Mouse (Mus musculus) midbrain, embryonic 10.5 days (tissue): ENCODE measurements around the gene Cacna1a. TPM values are rescaled to one million over a fixed set of nuclear protein-coding genes. Genes with fewer than 3 reads are reported as not detected.
"Not testable (repeated sequence)": the region's sequence is repeated elsewhere in the genome, so short reads cannot be mapped to it uniquely, and the experiment has no call there.

ENCODE experiments used
- DNase-seq: peaks from one replicate; pipeline ENCODE4 v3.0.0-alpha.2; 2017; ENCODE audit warnings: low spot score
- H3K27ac ChIP-seq: fragments of 300-500 bp; sonication (generic); replicated peaks from 2 replicates; pipeline ENCODE4 v1.5.1; 2016; ENCODE audit warnings: mild to moderate bottlenecking
- H3K27me3 ChIP-seq: fragments of 300-500 bp; sonication (generic); 2 replicates; pipeline ENCODE4 v1.6.1; 2016; ENCODE audit warnings: low read depth, mild to moderate bottlenecking; ENCODE audit not compliant: poor library complexity, severe bottlenecking
- H3K36me3 ChIP-seq: fragments of 300-500 bp; sonication (generic); 2 replicates; pipeline ENCODE4 v1.6.1; 2016; ENCODE audit warnings: mild to moderate bottlenecking, moderate library complexity
- H3K4me1 ChIP-seq: fragments of 300-500 bp; sonication (generic); 2 replicates; pipeline ENCODE4 v1.6.1; 2016
- H3K4me3 ChIP-seq: fragments of 300-500 bp; sonication (generic); 2 replicates; pipeline ENCODE4 v1.5.1; 2016; ENCODE audit warnings: mild to moderate bottlenecking, moderate library complexity
- H3K9me3 ChIP-seq: fragments of 300-500 bp; sonication (generic); replicated peaks from 2 replicates; pipeline ENCODE4 v1.6.1; 2016; ENCODE audit warnings: mild to moderate bottlenecking
- WGBS: fragments of 180-500 bp; shearing (Covaris S2); methylation state at CpG from one replicate; pipeline ENCODE4 v1.1.7; 2016; 5-methylcytosine and 5-hydroxymethylcytosine counted together
- polyA plus RNA-seq: library from polyadenylated mRNA; unstranded; fragments of >200 nt; fragmentation: Nextera tagmentation; extraction: Ambion mirVana; gene quantifications from 2 replicates; pipeline ENCODE4 v1.2.1, GENCODE M21; 2016

Gene Cacna1a
- polyA plus RNA-seq, 1 experiment from 2014 or later: 6.9 TPM

GRCm38 (mm10) chr8:84664566-84665384 lies 276.5 kb downstream of the Cacna1a start:
- peak overlapping the region; percentile 94 for H3K27ac ChIP-seq
- under 1% methylated on average over 29 of the region's 29 CpGs for WGBS
- no peaks in the 10 kb centered on the region for H3K9me3 ChIP-seq
- H3K4me1 ChIP-seq: peaks cover 57% of the 10 kb centered on the region
- peak overlapping the region; percentile 87 for H3K4me3 ChIP-seq
- H3K27me3 ChIP-seq: no peaks in the 10 kb centered on the region
- peak; percentile 86 for DNase-seq
- peaks cover 24% of the 10 kb centered on the region for H3K36me3 ChIP-seq

DNA sequence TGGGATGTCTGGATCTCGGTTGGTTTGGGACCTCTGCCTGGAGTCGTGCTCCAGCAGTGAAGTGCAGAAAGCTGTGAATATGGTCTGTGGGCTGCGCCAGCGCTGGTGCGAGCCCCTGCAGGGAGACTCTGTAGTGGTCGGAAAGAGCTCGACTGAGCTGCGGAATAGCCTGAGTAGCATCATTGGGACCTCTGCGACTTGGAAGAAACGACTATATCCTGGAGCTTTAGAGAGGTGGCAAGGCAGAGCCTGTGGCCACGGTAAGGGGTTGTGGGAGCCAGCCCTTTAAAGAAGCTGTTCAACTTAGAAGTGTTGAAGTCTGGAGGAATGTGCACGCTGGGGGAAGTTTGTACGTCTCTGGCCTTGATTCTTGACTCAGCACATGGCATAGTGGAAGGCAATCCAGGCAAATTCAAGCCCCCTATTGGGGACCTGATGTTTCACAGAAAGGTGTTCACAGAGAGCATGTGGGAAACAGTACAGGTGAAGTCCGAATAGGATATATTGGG lies 277.2 kb downstream of the Cacna1a start:
- no peaks in the 10 kb centered on the region for H3K9me3 ChIP-seq
- 3% methylated on average over 14 of the region's 14 CpGs for WGBS
- peak overlapping the region; percentile 94 for H3K27ac ChIP-seq
- H3K4me1 ChIP-seq: peaks cover 50% of the 10 kb centered on the region
- H3K4me3 ChIP-seq: peak overlapping the region; percentile 87
- DNase-seq: no peak
- H3K36me3 ChIP-seq: peaks cover 31% of the 10 kb centered on the region
- H3K27me3 ChIP-seq: no peaks in the 10 kb centered on the region

DNA sequence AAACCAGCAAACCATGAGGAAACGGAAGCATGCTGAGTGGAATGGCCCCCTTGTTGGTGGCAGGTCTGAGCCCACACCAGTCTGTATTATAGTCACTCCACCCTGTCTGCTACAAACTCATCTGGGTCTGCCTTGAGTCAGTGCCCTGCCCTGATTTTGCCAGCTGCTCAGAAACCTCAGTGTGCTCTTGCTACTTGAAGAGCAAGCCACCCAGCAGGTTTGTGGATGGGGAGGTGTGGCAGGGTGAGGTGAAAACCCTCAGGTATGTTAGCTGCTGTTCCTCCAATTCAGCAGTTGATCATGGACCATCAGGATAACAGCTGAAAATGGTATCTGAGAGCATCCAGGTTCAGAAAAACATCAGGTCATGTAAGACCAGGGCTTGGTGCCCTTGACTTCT lies 279.8 kb downstream of the Cacna1a start:
- WGBS: 83% methylated on average over 1 of the region's 1 CpGs

GRCm38 (mm10) chr8:84668731-84669485 lies 280.7 kb downstream of the Cacna1a start:
- peaks cover 21% of the 10 kb centered on the region for H3K4me1 ChIP-seq
- DNase-seq: no peak
- no peaks in the 10 kb centered on the region for H3K27me3 ChIP-seq
- no peak overlapping the region for H3K4me3 ChIP-seq
- H3K9me3 ChIP-seq: no peaks in the 10 kb centered on the region
- WGBS: 87% methylated on average over 6 of the region's 6 CpGs
- no peak overlapping the region for H3K27ac ChIP-seq
- peaks cover 65% of the 10 kb centered on the region for H3K36me3 ChIP-seq

More for the DNA sequence above, 279.8 kb downstream of the Cacna1a start:
- no peak for DNase-seq
- peaks cover 28% of the 10 kb centered on the region for H3K4me1 ChIP-seq
- no peaks in the 10 kb centered on the region for H3K27me3 ChIP-seq
- no peak overlapping the region for H3K27ac ChIP-seq
- H3K9me3 ChIP-seq: no peaks in the 10 kb centered on the region
- H3K36me3 ChIP-seq: peaks cover 57% of the 10 kb centered on the region
- no peak overlapping the region for H3K4me3 ChIP-seq

- H3K4me1 ChIP-seq: peaks cover 11% of the 10 kb centered on the region
- not testable (repeated sequence) for H3K9me3 ChIP-seq, H3K27me3 ChIP-seq, H3K27ac ChIP-seq, DNase-seq, H3K4me3 ChIP-seq
- H3K36me3 ChIP-seq: peaks cover 81% of the 10 kb centered on the region
- 93% methylated on average over 5 of the region's 5 CpGs for WGBS
Observed at GRCm38 (mm10) chr8:84670295-84671006, 282.2 kb downstream of the Cacna1a start.

DNA sequence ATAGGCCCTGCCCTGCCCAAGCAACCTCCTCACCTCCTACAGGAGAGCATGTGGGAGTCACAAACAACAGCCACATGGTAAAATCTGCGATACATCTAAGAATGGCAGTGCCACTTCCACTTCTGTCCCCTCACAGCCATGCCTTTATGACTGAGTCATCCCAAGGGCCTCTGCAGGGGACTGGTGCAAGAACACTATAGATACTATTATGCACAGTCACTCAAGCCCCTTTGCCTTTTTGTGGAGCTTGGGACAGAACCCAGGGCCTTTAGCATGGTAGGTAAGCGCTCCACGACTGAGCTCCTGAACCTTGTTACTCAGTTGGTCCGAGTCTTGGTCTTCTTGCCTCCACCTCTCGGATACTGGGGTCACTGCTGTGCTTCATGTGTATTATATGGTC lies 289.1 kb downstream of the Cacna1a start:
- peaks cover 84% of the 10 kb centered on the region for H3K36me3 ChIP-seq
- no peaks in the 10 kb centered on the region for H3K4me1 ChIP-seq
- no peak overlapping the region for H3K4me3 ChIP-seq
- WGBS: 94% methylated on average over 5 of the region's 5 CpGs
- no peaks in the 10 kb centered on the region for H3K27me3 ChIP-seq
- no peak overlapping the region for H3K27ac ChIP-seq
- H3K9me3 ChIP-seq: no peaks in the 10 kb centered on the region
- DNase-seq: no peak

- Histone ChIP-seq H3K27me3 (no peaks in the 10 kb centered on the region), H3K9me3 (no peaks in the 10 kb centered on the region), H3K4me3 (no peak overlapping the region), H3K36me3 (peaks cover 80% of the 10 kb centered on the region), H3K27ac (no peak overlapping the region), H3K4me1 (peaks cover 19% of the 10 kb centered on the region)
- WGBS: 91% methylated on average over 2 of the region's 2 CpGs
- no peak for DNase-seq
Observed at GRCm38 (mm10) chr8:84681476-84681875, 293.2 kb downstream of the Cacna1a start.

DNA sequence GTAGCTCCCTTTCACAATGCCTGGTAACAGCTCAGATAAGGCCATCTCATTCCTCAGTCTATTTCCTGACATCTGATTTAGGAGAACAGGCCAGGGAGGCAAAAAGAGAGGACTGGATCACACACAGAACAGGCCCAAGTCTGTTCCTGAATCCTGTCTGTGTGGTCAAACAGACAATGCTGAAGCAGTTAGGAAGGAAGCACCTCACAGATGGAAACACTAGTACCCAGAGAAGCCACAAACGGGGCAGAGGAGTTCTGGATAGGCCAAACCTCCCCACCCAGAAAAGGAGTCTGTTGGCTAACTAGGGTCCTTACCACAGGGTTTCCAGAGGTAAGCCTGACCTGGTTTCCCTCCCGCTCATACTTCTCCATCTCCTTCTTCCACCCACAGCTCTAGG lies 294.0 kb downstream of the Cacna1a start:
- 94% methylated on average over 2 of the region's 2 CpGs for WGBS
- H3K4me3 ChIP-seq: no peak overlapping the region
- peaks cover 72% of the 10 kb centered on the region for H3K36me3 ChIP-seq
- DNase-seq: no peak
- H3K4me1 ChIP-seq: peaks cover 24% of the 10 kb centered on the region
- no peak overlapping the region for H3K27ac ChIP-seq
- no peaks in the 10 kb centered on the region for H3K9me3 ChIP-seq
- no peaks in the 10 kb centered on the region for H3K27me3 ChIP-seq

DNA sequence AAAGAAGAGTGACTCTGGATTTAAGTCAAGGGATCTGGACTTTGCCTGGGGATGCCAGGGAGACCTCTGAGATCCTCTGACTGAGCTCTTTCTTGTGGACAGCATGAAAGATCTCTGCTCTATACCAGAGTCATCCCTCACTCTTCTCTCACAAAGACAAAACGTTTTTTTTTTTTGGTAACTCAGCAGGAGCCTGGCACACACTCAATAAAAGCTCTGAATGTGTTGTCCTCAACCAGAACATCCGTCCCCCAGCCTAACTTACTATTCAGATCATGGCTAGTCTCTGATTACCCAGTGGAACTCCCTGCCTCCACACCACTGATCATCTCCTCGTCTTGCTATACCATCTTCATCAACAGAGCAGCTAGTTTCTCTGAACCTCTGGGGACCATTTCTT lies 296.3 kb downstream of the Cacna1a start:
- no peaks in the 10 kb centered on the region for H3K9me3 ChIP-seq
- H3K4me3 ChIP-seq: no peak overlapping the region
- H3K27ac ChIP-seq: no peak overlapping the region
- WGBS: 66% methylated on average over 3 of the region's 3 CpGs
- H3K36me3 ChIP-seq: peaks cover 60% of the 10 kb centered on the region
- no peak for DNase-seq
- H3K4me1 ChIP-seq: peaks cover 38% of the 10 kb centered on the region
- H3K27me3 ChIP-seq: no peaks in the 10 kb centered on the region

DNA sequence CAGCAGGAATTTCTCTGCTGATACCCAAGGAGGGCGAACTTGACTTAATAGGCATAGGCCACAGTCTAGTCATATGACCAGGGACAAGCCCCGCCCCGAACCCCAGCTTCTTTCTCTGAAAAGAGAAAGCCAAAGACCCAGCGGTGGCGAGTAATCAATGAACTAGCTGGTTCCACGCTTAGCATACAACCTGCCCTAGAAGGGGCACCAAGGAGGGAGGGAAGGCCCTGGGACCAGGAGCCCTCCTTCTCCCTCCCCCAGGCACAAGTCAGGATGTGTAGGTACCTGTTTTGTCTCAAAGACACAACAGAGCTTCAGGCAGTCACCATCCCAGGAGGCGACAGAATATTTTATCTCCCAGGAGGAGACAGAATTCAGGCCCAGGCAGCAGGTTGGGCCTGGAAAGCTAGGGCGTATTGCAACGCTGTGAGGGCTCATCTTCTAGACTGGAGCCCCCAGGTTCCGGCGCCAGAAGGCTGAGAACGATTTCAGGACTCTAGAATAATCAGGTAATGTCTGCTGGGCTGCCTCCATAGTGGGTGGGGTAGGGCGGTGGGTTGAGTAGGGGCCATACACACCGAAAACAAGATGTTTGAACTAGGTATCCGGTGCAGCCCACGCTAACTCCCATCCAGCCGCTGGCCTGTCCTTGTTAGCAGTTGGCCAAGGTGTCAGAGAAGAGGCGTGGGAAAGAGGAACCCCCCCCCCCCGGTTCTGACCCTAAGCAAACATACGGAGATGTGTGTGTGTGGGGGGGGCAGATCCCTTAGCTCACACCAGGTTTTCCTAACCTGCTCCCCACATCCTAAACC lies 298.2 kb downstream of the Cacna1a start, which contains the start of gene Trmt1:
Gene Trmt1, plus strand, starts transcription at position 117 of the 812 bp plus-strand sequence.
- H3K27ac ChIP-seq: peak within 1 kb of the TSS; percentile 99
- no peaks in the 10 kb centered on the region for H3K9me3 ChIP-seq
- H3K27me3 ChIP-seq: no peaks in the 10 kb centered on the region
- peaks cover 52% of the 10 kb centered on the region for H3K4me1 ChIP-seq
- peaks cover 54% of the 10 kb centered on the region for H3K36me3 ChIP-seq
- DNase-seq: peak; percentile 40
- 12% methylated on average over 20 of the region's 20 CpGs for WGBS
- H3K4me3 ChIP-seq: peak within 1 kb of the TSS; percentile 100

GRCm38 (mm10) chr8:84687003-84687704 lies 298.9 kb downstream of the Cacna1a start:
- peak overlapping the region; percentile 100 for H3K4me3 ChIP-seq
- no peaks in the 10 kb centered on the region for H3K9me3 ChIP-seq
- H3K27me3 ChIP-seq: no peaks in the 10 kb centered on the region
- peak; percentile 73 for DNase-seq
- H3K4me1 ChIP-seq: peaks cover 52% of the 10 kb centered on the region
- under 1% methylated on average over 61 of the region's 62 CpGs for WGBS
- peaks cover 53% of the 10 kb centered on the region for H3K36me3 ChIP-seq
- H3K27ac ChIP-seq: peak overlapping the region; percentile 99
